Mouse (Mus musculus) central nervous system, embryonic 11.5 days (tissue): ENCODE measurements around the gene Pramel7. TPM values are rescaled to one million over a fixed set of nuclear protein-coding genes. Genes with fewer than 3 reads are reported as not detected.

Experiments
- polyA plus RNA-seq: library from polyadenylated mRNA; depleted of rRNA; stranded (reverse); fragments of >200 nt; gene quantifications from 2 replicates; pipeline ENCODE4 v1.2.3, GENCODE M21; 2012; rRNA removed

Gene Pramel7
- not detected in 2 replicates for polyA plus RNA-seq

DNA sequence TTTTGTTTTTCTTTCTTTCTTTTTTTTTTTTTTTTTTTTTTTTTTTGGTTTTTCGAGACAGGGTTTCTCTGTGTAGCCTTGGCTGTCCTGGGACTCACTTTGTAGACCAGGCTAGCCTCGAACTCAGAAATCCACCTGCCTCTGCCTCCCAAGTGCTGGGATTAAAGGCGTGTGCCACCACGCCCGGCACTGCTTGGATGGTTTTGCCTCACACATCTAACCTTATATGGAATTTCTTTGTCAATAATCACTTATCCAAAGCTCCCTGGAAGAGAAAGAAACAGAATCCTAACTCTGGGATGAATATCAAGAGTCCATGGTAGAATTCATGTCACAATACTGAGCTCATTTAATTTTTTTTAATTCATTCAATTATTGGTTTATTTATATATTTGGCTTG, at the start of gene Pramel7:
Gene Pramel7, minus strand, starts transcription at position 101 of the 400 bp plus-strand sequence.

DNA sequence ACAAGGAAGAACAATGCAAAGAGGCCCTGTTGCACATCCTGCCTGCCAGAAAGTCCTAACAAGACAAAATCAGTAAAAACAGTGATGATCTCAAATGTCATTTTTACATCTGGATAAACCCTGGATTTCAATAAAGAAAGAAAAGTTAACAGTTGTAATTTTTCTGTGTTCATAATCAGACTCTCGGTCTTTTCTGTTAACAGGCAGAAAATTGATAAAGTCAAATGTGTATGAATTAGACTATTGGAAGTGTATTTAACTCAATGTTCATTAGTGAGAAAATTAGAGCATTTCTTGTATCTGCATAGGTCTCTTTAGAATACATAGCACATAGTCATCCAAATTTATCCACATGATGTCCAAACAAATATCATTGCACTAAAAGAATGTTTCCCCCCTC, 48.5 kb upstream of the Pramel7 start, which contains the start of gene Olfr1128:
Gene Olfr1128, minus strand, starts transcription at position 101 of the 400 bp plus-strand sequence.

DNA sequence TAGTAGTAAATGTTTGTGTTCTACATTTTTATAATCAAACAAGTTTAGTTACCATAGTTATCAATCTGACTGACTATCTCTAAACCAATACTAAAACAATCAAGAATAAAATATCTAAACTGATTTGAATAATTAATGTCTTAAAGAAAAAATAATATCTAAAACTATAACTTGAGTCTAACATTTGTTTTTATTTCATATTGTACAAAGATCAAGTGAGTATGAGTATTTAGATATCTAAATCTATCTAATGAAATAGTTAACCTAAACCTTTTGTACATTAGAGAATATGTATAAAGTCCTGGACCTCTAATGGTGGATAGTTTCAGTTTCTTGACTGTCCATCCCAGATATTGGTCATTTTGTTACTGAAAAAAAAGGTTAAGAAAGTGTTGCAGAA, 34.6 kb upstream of the Pramel7 start, which contains the start of gene Olfr153:
Gene Olfr153, plus strand, starts transcription at position 301 of the 400 bp plus-strand sequence.

DNA sequence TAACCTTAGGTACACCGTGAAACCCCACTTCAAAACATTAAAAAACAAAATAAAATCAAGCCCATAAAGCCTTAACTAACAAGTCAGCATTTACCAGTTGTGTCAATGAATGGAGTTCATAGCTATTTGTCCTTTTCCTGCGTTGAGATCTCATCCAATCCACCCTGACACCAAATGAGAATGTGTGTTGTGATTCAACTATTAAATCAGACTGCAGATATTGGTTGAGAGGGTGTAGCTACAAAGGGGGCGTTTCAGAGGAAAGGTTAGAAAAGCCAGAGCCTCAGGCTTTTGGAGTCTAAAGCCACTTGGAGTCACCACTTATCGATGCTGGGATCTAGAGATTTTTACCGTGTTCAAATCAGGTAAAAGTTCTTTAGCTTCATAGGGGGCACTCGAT, 9.4 kb upstream of the Pramel7 start, which contains the start of gene Pramel6:
Gene Pramel6, plus strand, starts transcription at position 301 of the 400 bp plus-strand sequence.

DNA sequence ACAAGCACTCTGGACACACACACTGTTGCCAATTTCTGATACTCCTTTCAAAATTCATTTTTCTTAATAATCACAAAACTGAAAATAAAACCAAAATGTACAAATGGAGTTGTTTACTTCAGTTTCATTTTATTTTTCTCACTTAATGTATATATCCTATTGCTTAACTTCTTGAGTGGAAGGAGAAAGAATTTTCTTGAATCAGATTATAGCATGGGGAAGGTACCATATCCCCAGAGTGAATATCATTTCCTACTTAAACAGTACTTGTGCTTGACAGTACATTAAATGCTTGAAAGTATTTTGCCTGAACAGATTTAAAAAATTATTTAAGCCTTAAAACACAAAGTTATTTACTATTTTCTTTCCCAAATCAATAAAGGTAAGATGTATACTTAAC, 43.2 kb downstream of the Pramel7 start, which contains the start of gene Olfr1126:
Gene Olfr1126, plus strand, starts transcription at position 301 of the 400 bp plus-strand sequence.

Other genes starting within 250 kb of the Pramel7 start
- gene Olfr1115, start 249.1 kb downstream of the Pramel7 start, polyA plus RNA-seq: not detected in 2 replicates
- gene Olfr1116, start 229.6 kb downstream of the Pramel7 start, polyA plus RNA-seq: not detected in 2 replicates
- not detected in 2 replicates for gene Olfr1118, start 189.5 kb downstream of the Pramel7 start, polyA plus RNA-seq
- not detected in 2 replicates for gene Olfr1120, start 142.3 kb downstream of the Pramel7 start, polyA plus RNA-seq
- gene Olfr1121, start 127.2 kb downstream of the Pramel7 start, polyA plus RNA-seq: not detected in 2 replicates
- gene Olfr1122, start 111.2 kb downstream of the Pramel7 start, polyA plus RNA-seq: not detected in 2 replicates
- gene Olfr1123, start 80.5 kb downstream of the Pramel7 start, polyA plus RNA-seq: not detected in 2 replicates
- not detected in 2 replicates for gene Olfr1124, start 66.8 kb downstream of the Pramel7 start, polyA plus RNA-seq
- gene Olfr1126, start 43.1 kb downstream of the Pramel7 start, polyA plus RNA-seq: not detected in 2 replicates
- not detected in 2 replicates for gene Pramel6, start 9.5 kb upstream of the Pramel7 start, polyA plus RNA-seq
- gene Olfr153, start 34.7 kb upstream of the Pramel7 start, polyA plus RNA-seq: not detected in 2 replicates
- not detected in 2 replicates for gene Olfr1128, start 48.4 kb upstream of the Pramel7 start, polyA plus RNA-seq
- not detected in 2 replicates for gene Olfr1129, start 76.8 kb upstream of the Pramel7 start, polyA plus RNA-seq
- not detected in 2 replicates for gene Olfr1130, start 109.1 kb upstream of the Pramel7 start, polyA plus RNA-seq
- gene Olfr1131, start 130.0 kb upstream of the Pramel7 start, polyA plus RNA-seq: not detected in 2 replicates
- gene Olfr1132, start 140.4 kb upstream of the Pramel7 start, polyA plus RNA-seq: not detected in 2 replicates
- gene Olfr1133, start 150.3 kb upstream of the Pramel7 start, polyA plus RNA-seq: not detected in 2 replicates
- not detected in 2 replicates for gene Olfr1134, start 161.4 kb upstream of the Pramel7 start, polyA plus RNA-seq
- not detected in 2 replicates for gene Olfr1135, start 176.6 kb upstream of the Pramel7 start, polyA plus RNA-seq
- not detected in 2 replicates for gene Olfr1136, start 196.9 kb upstream of the Pramel7 start, polyA plus RNA-seq
- gene Olfr1137, start 216.1 kb upstream of the Pramel7 start, polyA plus RNA-seq: not detected in 2 replicates
- gene Olfr1138, start 242.9 kb upstream of the Pramel7 start, polyA plus RNA-seq: not detected in 2 replicates
- not detected in 2 replicates for gene Olfr1140, start 246.7 kb upstream of the Pramel7 start, polyA plus RNA-seq